Mouse (Mus musculus) gastrocnemius, postnatal 36 days (tissue): ENCODE measurements around the gene Cdc6. TPM values are rescaled to one million over a fixed set of nuclear protein-coding genes. Genes with fewer than 3 reads are reported as not detected.

ENCODE experiments used
- DNase-seq, 2 experiments: peaks; one replicate each; pipeline ENCODE4 v3.0.0; 2022
- intact Hi-C: fragments of 180-260 bp; cut with DNase I; formaldehyde crosslinking; loops from one replicate; pipeline ENCODE4 v1.15.1; 2025
- total RNA-seq, 2 experiments: library from RNA; stranded (reverse); gene quantifications; 2 replicates each; pipeline ENCODE4 v1.2.3; 2021

The Cdc6 gene
- total RNA-seq, 2 experiments from 2014 or later, result 0.20 to 0.64 TPM

GRCm38 (mm10) chr11:98970191-98970925 lies 62.8 kb downstream of the Cdc6 start:
- intact Hi-C loops, result loop anchor here (5.0 kb wide), 1 partner anchor 113 kb away; no protein-coding TSS in a partner anchor
- no peak for DNase-seq

- DNase-seq, result peak in 1 of 2 experiments; percentile 40
- intact Hi-C loops, result loop anchor here (1.0 to 5.0 kb wide), 3 partner anchors 39 to 114 kb away; no protein-coding TSS in a partner anchor
Observed at GRCm38 (mm10) chr11:98971316-98972031, 63.9 kb downstream of the Cdc6 start.

- intact Hi-C loops, result loop anchor here (1.0 to 5.0 kb wide), 3 partner anchors 39 to 115 kb away; no protein-coding TSS in a partner anchor
- peak; percentile 82 for DNase-seq
Observed at GRCm38 (mm10) chr11:98972215-98972614, 64.6 kb downstream of the Cdc6 start.

GRCm38 (mm10) chr11:98972801-98973360 lies 65.3 kb downstream of the Cdc6 start:
- intact Hi-C loops, result loop anchor here (1.0 to 5.0 kb wide), 3 partner anchors 40 to 116 kb away; no protein-coding TSS in a partner anchor
- DNase-seq, result no peak

Other genes with a start within 250 kb of the Cdc6 start
- under 1 TPM; 0.31 to 0.76 TPM for gene Gsdma, start 243.4 kb upstream of the Cdc6 start, total RNA-seq
- gene Psmd3, start 225.2 kb upstream of the Cdc6 start, total RNA-seq, result 10 to 100 TPM; 88.1 to 91.9 TPM
- not detected for gene Csf3, start 206.5 kb upstream of the Cdc6 start, total RNA-seq
- 10 to 100 TPM; 41.4 to 41.9 TPM for gene Med24, start 178.4 kb upstream of the Cdc6 start, total RNA-seq
- gene Thra, start 167.2 kb upstream of the Cdc6 start, total RNA-seq, result 10 to 100 TPM; 72.6 to 75.7 TPM
- 100 to 1,000 TPM in 1 of 2 experiments, 10 to 100 TPM in 1; 86.6 to 139 TPM for gene Nr1d1, start 132.5 kb upstream of the Cdc6 start, total RNA-seq
- 10 to 100 TPM; 49.0 to 51.4 TPM for gene Msl1, start 112.3 kb upstream of the Cdc6 start, total RNA-seq
- 10 to 100 TPM; 14.2 to 21.4 TPM for gene Casc3, start 102.9 kb upstream of the Cdc6 start, total RNA-seq
- gene Rapgefl1, start 71.0 kb upstream of the Cdc6 start, total RNA-seq, result under 1 TPM; 0.12 to 0.15 TPM
- gene Wipf2, start 44.2 kb upstream of the Cdc6 start, total RNA-seq, result 1 to 10 TPM; 5.6 to 6.7 TPM
- gene Rara, start 20.0 kb downstream of the Cdc6 start, total RNA-seq, result 10 to 100 TPM in 1 of 2 experiments, 1 to 10 TPM in 1; 8.7 to 13.2 TPM
- gene Gjd3, start 75.2 kb downstream of the Cdc6 start, total RNA-seq, result not detected
- 1 to 10 TPM; 2.9 to 4.5 TPM for gene Top2a, start 116.4 kb downstream of the Cdc6 start, total RNA-seq
- 10 to 100 TPM; 32.0 to 41.9 TPM for gene Igfbp4, start 133.4 kb downstream of the Cdc6 start, total RNA-seq
- gene Tns4, start 181.5 kb downstream of the Cdc6 start, total RNA-seq, result not detected
- not detected for gene Ccr7, start 247.3 kb downstream of the Cdc6 start, total RNA-seq